Mouse (Mus musculus) G1E (cell line): ENCODE measurements at regions not wholly inside any gene's neighbourhood (a gene's known extent, or its start where the extent isn't known, plus 50 kb on each side); places are given as distances from the start of the nearest gene placed in this dataset.

Source experiments
- CTCF ChIP-seq: IDR thresholded peaks from 2 replicates; pipeline ENCODE4 v1.5.1; 2012; ENCODE audit warnings: low read depth, low read length, inconsistent platforms, mixed read lengths
- GATA1 ChIP-seq: IDR thresholded peaks from 2 replicates; pipeline ENCODE4 v1.6.1; 2012; ENCODE audit warnings: borderline replicate concordance, low read length, inconsistent platforms, mixed read lengths
- GATA2 ChIP-seq: IDR thresholded peaks from 2 replicates; pipeline ENCODE4 v1.6.1; 2012; ENCODE audit warnings: low read depth, low read length, inconsistent platforms, borderline replicate concordance
- POLR2AphosphoS5 ChIP-seq: IDR thresholded peaks from 2 replicates; pipeline ENCODE4 v1.6.1; 2012; ENCODE audit warnings: low read depth, low read length, inconsistent platforms; ENCODE audit not compliant: insufficient replicate concordance
- TAL1 ChIP-seq: conservative IDR thresholded peaks from 2 replicates; pipeline ENCODE4 v1.6.1; 2012; ENCODE audit warnings: low read depth, low read length, inconsistent platforms, mixed read lengths

DNA sequence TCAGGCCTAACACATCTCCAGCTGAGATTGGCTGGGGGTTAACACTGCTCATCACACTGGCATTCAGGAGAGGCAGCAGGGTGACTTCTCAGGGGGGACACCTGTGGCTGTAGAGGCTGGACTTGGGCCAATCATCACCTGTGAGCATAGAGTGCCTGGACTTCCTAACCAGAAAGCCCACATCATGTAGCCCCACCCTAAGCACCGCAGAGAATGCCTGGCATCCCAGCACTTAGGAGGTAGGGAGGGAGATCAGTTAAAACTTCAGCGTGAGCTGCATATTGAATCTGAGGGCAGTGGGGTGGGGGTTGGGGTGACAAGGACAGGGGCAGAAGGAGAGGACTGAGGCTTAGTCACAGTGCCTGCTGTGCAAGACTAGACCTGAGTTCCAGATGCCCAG is 208.7 kb upstream of the Arid2 start:
- TF ChIP-seq CTCF = no peak
- TF ChIP-seq TAL1 = no peak
- no peak for TF ChIP-seq GATA1
- TF ChIP-seq GATA2 = no peak
- no peak for TF ChIP-seq POLR2AphosphoS5
